Mouse (Mus musculus) layer of hippocampus, adult 9-10 months (tissue): Measurements from ENCODE around the gene Lmx1a.

ENCODE experiments used
- DNase-seq: peaks from one replicate; pipeline ENCODE4 v3.0.0; 2022; ENCODE audit warnings: low spot score

The Lmx1a gene

DNA sequence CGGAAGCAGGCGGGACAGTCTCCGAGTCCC, at the start of gene Lmx1a:
TSS of gene Lmx1a (plus strand) at position 6 of the 30 bp plus-strand sequence.
- DNase-seq: no peak

DNA sequence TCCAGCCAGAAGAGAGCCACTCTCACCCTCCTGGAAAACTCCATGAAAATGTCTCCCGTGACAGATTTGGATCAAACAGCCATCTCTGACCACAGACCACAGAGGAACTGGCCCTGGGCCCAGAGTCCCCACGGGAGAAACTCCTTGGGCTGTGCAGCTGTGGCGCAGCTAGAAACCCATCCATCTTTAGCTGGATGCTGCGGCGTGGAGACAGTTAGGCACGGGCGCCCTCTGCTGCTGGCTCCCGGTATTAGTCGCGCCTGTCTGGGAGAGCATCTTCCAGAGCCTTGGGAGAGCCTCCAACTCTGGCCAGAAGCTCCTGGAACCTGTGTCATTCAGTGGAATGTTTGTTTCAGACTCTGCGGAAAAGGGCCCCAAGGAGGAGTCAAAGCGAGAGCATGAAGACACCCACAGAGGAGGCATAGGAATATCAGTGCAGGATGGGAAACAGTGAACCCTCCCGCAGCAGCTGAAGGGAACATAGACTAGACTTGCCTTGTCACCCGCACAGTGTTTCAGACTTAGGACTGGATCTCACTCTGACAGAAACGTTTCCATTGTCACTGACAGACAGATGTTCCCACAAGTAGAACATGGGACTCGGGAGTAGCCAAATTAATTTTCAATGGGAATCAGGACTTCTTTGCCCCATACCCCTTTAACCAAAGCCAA, 44.0 kb upstream of the Lmx1a start:
- DNase-seq: peak; percentile 75

DNA sequence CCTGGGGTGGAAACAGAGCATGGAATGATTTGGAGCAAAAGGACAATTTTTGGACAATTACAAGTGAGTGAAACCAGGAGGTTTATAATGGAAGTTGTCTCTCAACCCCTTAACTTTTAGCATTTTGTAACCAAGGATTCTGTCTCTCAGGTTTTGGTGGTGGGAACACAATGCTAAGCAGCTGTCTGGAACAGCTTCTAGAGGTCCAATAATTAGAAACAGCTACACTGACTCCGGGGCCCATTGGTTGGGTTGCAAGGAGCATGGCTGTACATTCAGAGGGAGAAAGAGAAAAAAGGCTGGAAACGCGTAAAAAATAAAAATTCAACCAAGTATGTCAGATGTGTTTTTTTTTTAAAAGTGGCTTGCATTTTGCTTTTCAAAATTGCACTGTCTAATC, 40.4 kb upstream of the Lmx1a start:
- DNase-seq: no peak

DNA sequence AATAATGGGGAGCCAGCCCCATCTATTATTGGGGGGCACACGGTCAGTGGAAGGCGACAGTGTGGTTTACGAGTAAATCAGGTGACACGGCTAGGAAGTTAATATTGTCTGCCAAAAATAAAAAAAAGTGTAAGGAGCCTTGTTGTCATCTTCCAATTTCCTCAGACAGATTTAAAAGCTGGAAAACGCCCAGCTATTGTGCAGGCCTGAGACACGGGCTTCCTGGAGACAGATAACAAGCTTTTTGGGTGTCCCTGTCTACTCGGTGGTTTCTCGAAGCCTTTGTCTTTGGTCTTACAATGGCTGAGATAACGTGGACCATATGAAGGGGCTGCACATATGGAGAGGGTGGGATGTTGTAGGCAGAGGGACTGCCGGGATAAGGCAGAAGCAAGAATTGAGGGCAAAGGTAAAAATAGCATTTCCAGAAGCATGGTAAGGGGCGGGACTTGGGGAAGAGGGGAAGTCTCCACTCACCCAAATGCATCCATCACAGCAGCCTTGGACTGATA, 39.9 kb upstream of the Lmx1a start:
- no peak for DNase-seq

DNA sequence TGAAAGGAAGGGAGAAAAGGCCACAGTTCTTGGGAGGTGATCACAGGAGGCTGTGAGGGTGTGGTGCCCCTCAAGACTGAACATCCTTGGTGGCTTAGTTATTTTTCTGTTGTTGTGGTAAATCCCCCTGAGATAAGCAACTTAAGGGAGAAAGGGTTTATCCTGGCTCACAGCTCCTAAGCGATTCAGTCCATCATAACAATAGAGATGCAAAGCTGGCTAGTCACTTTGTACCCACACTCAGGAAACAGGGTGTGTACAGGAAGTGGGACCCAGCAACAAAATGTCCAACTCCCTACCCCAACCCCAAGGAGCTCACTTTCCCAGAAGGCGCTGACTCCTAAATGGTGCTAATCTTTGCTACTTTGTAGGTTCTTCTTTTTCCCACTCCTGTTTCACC, 36.7 kb upstream of the Lmx1a start:
- no peak for DNase-seq

DNA sequence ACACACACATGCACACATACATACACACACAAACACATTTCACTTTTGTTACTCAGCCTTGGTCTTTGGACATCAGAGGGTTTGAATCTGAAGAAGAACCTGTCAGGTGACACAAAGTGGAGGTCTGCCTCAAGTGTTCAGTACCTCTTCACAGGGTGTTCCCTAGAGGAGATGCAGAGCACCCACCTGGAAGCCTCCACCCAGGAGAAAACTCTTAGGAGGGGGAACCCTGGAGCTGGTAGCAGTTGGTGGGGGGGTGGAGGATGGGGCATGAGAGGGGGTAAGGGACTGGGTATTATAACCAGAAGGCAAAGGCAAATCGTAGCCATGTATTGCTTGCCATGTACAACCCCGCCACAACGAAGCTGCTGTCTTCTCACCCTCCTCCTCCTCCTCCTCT, 30.0 kb upstream of the Lmx1a start:
- no peak for DNase-seq

DNA sequence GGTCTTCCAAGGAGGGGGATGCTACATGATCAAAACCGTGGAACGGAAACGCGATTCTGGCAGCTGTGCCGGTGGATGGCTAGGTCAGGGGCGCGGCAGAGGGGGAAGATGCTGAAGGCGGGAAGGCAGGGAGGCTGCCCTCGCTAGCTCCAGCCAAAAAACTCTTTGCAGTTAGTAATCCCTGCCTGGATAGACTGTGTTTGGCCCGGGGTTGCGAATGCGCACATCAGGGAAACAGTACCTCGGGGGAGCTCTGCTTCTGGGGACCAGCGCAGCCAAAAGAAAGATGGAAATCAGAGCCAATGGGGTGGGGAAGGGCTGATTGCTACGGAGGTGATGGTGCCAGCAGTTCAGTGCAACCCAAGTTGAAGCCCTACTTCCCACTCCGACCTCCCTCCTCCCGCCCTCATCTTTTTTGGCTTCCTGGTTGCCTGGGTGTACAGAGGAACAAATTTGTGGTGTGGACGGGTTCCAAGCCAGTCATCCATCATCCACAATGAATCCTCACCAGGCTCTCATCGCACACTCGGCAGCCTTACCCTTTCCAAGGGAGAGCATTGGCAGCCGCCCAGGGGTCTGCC, 28.4 kb upstream of the Lmx1a start:
- DNase-seq: no peak

DNA sequence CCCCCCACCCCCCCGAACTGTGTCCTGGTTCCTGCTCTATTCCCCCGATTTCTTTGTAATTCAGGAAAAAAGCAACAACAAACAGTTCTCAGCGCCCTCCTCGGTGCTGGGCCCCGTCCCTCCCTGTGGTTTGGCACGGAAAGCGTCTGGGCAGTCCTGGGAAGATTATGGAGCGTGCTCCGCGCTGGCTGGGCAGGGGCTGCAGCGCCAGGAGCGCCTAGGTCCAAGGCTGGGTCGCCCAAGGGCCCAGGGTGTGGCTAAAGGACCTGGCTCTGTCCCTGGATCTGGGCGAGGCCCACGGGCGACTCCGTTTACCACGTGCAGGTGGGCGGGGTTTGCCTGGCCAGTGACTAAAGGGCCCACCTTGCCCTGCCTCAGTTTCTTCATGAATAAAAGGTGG, 27.9 kb upstream of the Lmx1a start:
- no peak for DNase-seq

DNA sequence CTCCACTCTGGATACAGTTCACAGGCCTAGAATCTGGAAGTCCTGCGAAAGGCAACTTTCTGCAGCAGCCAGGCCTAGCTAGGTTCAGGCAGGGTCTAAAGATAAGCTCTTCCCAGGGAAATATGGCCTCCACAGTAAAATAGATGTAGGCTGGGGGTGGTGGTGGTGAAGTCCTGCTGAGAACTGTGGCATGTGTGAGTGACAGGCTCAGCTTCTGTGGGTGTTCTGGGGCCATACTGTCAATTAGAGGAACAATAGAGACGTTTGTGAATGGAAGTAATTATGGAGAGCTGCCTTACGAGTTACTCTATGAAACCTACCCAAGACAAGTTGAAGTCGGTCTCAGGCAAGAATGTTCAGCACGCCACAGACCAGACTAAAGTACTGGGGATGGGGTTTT, 25.9 kb upstream of the Lmx1a start:
- DNase-seq: no peak

DNA sequence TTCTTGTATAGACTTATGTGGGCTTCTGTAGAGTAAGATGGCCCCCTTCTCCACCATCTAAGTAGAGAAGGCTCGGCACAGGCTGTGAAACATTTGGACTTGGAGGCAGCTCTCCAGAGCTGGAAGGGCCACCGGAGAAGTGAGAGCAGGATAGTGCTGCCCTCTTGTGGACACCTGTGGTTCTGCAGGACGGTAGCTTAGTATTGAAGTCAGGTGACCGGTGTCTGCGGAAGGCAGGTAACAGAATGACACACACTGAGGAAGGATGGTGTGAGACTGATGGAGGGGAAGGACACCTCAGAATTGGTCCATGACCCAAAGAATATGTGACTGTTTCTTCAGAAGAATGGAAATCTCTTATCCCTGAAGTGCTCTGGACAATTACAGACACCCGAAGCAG, 19.2 kb upstream of the Lmx1a start:
- DNase-seq: no peak

DNA sequence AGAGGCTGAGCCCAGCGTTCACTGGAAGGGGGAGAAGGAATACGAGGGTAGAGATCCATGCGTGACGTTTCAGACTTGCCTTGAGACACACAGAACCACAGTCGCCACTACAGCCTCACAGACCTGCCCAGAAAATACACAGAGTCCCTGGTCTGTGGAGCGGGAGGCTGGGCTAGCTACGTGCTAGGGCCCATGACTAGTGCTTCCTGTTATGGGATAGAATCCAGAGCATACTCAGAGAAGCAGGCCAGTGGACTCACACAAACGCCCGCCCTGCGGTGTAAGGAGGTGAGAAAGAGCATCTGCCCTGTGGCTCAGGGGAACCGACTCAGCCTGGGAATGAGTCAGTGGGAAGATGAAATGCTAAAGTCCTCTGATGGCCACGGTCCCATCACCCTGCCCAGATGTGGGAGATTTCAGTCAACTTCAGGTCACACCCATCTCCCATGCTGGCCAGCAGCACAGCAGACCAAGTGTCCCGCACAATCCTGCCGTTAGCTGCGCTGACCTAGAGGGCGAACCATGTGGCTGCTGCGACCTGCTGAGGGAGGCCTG, 16.5 kb upstream of the Lmx1a start:
- DNase-seq: no peak

DNA sequence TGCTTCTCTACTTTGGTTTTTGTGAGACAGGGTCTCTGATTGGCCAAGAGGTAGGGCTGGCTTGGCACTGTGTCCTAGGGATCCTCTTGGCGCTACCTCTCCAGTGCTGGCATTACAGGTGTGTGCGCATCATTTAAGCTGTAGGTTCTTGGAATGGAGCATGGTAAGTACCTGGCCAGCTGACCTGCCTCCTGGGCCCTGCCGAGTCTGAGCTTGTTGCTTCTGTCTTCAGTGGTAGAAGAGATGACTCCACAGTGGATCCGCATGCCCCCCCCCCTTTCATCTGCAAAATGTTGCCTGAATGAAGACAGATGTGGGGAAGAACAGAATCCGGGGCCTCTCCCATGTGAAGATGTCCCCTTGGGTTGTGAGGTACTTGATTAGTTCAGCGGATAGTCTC, 10.0 kb upstream of the Lmx1a start:
- DNase-seq: no peak

DNA sequence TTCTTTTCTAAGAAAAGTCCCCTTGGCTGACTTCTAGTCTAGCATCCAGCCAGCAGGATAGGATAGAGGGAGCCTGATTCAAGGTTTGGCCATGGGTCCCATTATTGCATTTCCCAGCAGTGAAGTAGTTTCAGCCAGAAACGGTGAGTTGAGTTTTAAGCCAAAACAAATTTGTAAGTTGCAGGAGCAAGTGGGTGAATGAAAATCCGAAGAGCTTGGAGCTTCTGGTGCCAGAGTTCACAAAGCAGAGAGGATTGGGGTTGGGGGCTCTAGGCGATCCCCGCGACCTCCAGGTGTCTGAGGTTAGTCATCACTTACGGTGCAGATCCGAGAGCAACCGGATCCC, 1.1 kb upstream of the Lmx1a start:
- DNase-seq: no peak

DNA sequence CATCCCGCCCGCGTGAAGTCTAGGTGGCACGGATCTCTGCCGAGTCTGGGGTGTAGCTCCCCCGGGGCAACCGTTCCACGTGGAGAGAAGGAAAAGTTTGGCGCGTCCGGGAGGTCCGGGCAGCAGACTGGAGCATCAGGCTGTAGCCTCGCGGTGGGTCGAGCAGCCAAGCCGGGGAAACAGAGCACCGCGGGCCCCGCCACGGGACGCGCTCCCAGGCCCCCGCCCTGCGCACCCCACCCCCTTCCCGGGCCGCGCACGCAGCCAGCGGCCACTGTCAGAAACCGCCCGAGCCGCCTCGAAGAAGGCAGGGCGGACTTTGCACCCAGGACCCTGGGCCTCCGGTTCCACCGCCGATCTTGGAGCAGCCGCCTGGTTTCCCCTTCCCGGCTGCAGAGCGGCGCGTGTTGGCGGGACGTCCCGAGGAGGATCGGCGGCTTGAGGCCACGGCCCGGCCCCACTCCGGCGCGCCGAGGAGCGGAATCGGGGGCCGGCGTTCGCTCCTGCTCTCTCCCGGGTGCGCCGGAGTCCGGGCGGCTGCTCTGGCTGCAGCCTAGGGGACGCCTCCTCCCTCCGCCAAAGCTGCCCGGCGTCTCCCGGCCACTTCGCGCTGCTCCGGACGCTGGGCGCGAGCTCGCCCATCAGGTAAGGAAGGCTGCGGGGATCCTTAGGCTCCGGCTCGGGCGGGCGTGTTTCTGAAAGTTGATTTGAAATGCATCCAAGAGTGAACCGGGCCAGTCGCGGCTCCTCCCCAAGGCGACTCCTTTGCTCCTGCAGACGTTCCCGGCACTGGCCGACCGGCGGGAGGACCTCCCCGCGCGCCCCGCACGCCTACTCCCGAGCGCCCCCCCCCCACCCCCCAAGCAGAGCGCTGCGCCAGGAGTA, 448 bp upstream of the Lmx1a start:
- no peak for DNase-seq

DNA sequence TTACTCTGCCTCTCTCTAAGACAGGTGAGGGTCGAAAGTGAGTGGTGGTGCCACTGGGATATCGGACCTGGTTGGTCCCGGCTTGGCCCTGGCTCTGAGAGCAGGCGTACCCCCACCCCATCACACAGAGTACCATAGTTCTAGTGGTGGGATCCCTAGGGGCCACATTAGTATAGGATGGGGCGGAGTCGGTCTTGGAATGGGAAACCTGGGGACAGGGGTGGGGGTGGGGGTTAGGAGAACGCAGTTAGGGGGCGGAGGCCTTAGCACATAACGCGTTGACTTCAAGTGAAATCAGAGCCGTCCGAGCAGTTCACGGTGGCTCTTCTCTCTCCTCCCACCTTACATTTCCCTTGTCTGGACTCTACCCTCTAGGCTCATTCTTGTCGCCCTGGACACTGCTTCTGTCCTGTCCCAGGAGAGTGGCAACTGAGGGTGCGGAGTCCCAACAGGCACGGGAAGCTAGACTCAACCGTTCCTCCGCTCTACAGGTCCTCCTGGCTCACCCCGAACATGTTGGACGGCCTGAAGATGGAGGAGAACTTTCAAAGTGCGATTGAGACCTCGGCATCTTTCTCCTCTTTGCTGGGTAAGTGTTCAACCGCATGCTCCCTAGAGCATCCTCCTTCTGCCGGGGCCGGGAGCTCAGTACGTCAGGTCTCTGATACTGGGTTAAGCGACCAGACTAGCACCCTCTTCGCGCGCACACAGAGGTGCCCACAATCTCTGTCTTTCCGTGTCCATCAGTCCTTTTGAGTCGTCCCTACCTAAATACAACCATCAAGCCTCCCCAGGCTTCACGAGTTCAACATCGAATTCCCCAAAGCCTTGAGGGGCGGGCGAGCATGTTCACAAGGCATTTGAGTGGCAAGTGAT, 463 bp downstream of the Lmx1a start:
- no peak for DNase-seq

DNA sequence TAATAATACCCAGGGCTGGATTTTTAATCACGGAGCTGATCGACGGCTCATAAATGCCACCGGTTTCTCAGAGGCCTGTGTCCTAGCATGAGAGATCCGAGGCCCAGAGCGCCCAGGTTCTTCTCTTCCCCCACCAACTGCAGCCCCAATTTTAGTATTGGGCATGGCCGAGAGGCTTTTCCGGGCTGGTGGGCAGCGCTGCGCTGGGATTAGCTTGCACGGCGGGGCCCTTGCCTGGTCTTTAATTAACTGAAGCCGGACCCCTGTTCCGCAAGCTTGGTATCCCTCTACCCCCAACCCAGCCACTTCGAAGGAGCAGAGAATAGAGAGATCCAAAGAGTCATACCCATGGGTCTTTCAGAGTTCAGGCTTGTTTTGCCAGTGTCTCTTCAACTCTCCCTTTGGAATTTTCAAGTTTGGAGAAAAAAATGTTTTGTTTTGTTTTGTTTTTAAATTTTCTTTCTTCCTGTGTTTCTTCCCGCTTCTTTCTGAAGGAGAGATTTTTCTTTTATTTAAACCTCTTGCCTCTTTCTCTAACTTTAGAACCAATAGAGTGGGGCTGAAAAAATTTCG, 1.2 kb downstream of the Lmx1a start:
- DNase-seq: no peak

DNA sequence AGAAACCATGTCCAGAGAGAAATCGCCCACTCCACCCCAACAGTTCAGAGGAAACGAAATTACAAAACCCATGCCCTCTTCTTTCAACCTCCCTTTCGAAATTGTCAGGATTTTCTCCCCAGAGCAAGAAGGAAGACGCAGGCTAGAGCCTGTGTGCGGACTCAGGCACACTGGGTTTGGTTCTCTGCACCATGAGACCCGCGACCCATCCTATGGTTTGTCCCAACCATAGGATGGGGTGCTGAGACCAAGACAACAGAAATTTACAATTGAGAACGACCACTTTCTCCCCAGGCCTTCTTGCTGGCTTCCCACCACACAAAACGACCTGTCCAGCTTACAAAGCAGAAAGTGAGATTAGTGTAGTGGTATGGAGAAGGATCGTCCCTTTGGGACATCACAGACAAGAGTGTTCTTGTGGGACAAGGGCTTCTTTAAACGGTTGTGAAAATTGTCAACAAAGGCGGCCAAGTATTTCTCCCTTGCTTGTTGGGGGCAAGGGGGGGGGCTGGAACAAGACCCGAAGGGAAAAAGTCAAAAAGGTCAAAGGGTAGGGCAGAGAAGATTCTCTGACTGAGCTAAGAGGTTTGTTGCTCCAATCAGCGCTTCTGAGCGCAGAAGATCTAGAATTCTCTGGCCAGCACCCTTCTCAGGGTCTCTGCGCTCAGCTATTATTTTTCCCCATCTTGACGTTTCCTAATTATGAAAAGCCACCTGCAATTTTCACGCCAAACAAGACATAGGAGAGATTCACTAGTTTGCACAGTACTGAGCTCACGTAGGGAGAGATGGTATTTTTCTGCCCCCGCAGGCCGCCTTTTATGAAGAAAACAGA, 1.9 kb downstream of the Lmx1a start:
- DNase-seq: no peak

DNA sequence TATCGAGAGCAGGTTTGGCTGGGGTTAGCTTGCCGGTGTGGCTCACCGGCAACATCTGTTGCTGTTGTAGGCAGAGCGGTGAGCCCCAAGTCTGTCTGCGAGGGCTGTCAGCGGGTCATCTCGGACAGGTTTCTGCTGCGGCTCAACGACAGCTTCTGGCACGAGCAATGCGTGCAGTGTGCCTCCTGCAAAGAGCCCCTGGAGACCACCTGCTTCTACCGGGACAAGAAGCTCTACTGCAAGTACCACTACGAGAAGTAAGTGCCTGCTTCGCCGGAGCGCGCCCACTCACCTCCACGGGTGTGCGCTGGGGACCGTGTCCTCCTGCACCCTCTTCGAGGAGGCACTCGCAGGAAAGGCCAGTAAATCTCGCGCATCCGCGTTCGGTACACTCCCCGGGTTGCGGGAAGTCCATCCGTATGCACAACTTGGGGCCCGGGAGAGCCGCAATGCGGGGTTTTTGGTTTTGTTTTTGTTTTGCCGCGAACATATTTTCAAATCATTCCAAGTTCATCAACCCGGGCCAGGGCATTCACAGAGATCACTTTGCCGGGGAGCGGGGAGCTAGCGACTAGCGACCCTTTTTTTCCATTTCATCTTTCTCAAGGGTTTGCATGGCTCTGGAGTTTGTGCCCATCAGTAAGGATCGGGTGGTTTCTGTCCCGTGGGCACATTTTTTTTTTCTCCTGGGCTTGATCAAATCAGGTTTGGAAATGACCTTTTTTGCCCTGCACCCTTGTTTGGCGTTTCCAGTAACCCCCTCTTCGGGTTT, 3.1 kb downstream of the Lmx1a start:
- DNase-seq: no peak

DNA sequence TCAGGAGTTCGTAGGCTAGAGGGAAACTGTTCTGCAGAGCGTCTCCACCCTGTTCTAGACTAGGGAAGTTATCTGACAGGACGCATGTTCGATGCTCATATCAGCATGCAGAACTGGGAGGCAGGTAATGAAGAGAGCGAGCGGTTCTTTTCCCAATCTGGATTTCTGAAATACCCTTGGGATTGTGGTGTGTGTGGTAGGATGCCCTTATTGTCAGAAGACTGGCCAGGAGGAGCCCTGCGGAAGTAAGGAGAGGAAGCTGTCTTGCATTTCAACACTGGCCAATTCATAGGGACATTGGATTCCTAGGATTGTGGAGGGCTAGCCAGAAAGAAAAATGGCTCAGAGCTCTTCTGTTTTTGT, 3.6 kb downstream of the Lmx1a start:
- DNase-seq: no peak

DNA sequence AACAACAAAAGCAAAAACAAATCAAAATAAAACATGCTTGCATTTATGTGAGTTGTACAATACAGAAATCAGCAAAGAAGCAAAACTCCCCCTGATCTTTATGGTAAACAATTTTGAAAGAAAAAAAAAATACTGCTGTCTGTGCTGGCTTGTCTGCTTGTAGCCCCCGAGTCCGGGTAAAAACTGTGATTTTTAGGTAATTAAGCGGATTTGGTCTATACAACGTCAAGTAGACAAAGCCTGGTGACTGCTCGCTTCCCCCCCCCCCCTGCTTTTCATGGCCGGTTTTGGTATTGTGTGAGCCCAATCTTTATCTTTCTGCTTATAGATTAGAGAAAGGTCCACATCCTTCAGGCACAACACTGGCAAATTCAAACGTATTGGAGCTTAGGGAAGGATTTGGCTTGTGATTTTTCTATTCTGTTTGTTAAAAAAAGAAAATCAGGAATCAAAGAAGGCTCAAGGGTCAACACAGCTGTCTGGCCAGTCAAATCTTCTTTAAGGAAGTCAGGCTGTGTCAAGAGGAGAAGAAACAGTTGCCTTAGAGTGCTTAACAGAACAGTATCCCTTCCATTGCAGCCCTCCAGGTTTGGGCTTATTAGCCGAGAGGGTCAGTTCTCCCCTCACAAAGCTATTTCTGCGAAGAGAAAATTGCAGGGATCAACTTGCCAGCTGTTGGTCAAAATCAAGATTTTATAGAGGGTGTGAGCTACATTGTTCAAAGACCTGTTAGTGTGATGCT, 4.6 kb downstream of the Lmx1a start:
- DNase-seq: no peak
